Mouse (Mus musculus): ENCODE data around the gene Syngap1.

DNA sequence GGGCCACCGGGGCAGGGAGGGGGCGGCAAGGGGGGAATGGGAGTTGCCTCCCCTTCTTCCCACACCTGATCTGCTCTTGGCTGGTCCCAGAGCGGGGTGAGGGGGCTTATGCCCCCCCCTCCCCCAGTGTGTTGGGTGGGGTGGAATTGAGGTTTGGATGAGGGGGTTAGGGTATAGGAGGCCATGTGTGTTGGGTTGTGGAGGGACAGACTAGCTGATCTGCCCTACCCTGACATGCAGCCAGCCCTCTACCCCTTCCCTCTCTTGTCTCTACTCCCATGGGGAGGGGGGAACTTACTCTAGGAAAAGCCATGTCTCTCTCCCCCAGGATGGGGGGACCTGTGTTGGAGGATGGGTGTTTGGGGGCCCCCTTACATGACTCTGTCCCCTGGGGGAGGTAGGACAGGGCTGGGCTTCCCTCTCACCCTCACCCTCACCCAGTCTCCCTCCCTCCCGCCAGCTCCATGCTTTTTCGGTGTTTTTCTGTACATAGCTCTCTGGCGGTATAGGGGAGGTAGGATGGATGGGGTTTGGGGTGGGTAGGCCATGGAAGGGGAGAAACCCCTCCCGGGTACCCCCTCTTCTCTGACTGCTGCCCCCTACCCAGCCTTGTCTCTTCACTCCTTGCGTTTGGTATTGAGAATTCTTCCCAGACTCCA lies 30.3 kb downstream of the Syngap1 start:
- TF ChIP-seq CTCF (IDR thresholded peaks at IDR 0.05; ENCODE audit: extremely low read depth, insufficient read depth, insufficient read length, insufficient replicate concordance) (no peak), POLR2A (IDR thresholded peaks at IDR 0.05; ENCODE audit: low read depth, low read length) (no peak)
